In the genomic region with DNA sequence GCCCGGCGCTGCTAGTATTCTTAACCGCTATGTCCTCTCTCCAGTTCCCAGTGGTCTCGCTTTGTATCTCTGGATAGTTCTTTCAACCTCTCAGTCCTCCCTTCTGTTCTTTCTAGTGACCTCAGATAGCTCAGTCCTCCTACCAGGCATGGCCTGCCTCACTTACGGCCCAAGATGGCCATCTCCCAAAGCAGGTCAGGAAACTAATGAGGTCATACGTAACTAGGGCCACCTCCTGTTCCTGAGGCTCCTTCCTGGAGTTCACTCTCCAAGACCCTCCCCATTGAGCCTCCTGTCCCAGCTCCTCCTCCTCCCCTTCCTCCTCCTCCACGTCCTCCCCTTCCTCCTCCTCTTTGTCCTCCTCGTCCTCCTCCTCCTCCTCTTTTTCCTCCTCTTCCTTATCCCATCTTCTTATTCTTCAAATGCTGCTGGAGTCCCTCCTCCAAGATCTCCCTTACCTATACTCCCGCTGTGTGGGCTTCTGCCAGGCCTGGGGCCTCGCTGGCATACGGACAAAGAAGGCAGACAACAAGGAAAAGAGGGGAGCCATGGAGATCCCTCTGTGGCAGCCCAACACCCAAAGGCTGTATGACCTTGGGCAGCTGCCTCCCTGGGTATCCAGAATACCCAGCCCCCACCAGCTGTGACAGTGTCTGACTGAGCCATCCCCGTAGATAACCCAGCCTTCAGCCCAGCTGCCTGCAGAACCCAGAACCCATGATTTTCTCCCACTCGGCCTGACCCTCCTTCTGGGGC, we compare ENCODE assay signal across 23 mouse cellular contexts. TPM values are rescaled to one million over a fixed set of nuclear protein-coding genes. Genes with fewer than 3 reads are reported as not detected.
DNase-seq lines count a peak whose midpoint lies in the region; ATAC-seq and TF ChIP-seq lines count a peak whose summit lies in the region.
"Had no signal": no experiment of that assay in that cellular context is flagged by ENCODE, and none has a peak within 500 bp of the region (broad histone marks: within the 10 kb centered on the region; RNA-seq: fewer than 3 reads in every experiment).

No protein-coding gene starts in this region.

- H3K9ac ChIP-seq in hindbrain, postnatal 0 days (replicated peaks; ENCODE audit: low read length): no peak overlapping the region
- no peak overlapping the region for H3K9ac ChIP-seq in hindbrain, embryonic 13.5 days
- no peak overlapping the region for H3K9ac ChIP-seq in intestine, postnatal 0 days (ENCODE audit: low read depth, low read length)
- H3K9ac ChIP-seq: embryonic facial prominence, embryonic 12.5 days; heart, embryonic 12.5 days; hindbrain, embryonic 15.5 days had no signal

- no peak overlapping the region for H3K27ac ChIP-seq in hindbrain, postnatal 0 days
- H3K27ac ChIP-seq in hindbrain, embryonic 13.5 days: no peak overlapping the region
- no peak overlapping the region for H3K27ac ChIP-seq in intestine, postnatal 0 days (ENCODE audit: low read depth, low read length)
- H3K27ac ChIP-seq: embryonic facial prominence, embryonic 12.5 days; heart, adult 2 months; hindbrain, embryonic 10.5 days; hindbrain, embryonic 15.5 days had no signal

- no peaks in the 10 kb centered on the region for H3K9me3 ChIP-seq in hindbrain, postnatal 0 days (ENCODE audit: low read length)
- H3K9me3 ChIP-seq in hindbrain, embryonic 13.5 days: no peaks in the 10 kb centered on the region
- H3K9me3 ChIP-seq in intestine, postnatal 0 days (ENCODE audit: control insufficient read depth): no peaks in the 10 kb centered on the region
- H3K9me3 ChIP-seq: embryonic facial prominence, embryonic 12.5 days; heart, embryonic 12.5 days; hindbrain, embryonic 10.5 days; hindbrain, embryonic 15.5 days had no signal

- TF ChIP-seq CTCF in hindbrain, postnatal 0 days (IDR thresholded peaks at IDR 0.05; ENCODE audit: low read depth): no peak
- TF ChIP-seq CTCF in intestine, postnatal 0 days (IDR thresholded peaks at IDR 0.05; ENCODE audit: low read depth): no peak

- H3K4me1 ChIP-seq in hindbrain, postnatal 0 days (ENCODE audit: insufficient read depth, low read length): peaks cover 26% of the 10 kb centered on the region
- peaks cover 54% of the 10 kb centered on the region for H3K4me1 ChIP-seq in hindbrain, embryonic 13.5 days (replicated peaks)
- no peaks in the 10 kb centered on the region for H3K4me1 ChIP-seq in intestine, postnatal 0 days (replicated peaks; ENCODE audit: control insufficient read depth, insufficient read depth, low read length)

- peaks cover under 1% of the 10 kb centered on the region; the same call in 1 of the 2 replicates for H3K36me3 ChIP-seq in hindbrain, postnatal 0 days (ENCODE audit: insufficient read depth, low read length)
- H3K36me3 ChIP-seq in hindbrain, embryonic 13.5 days: peaks cover 21% of the 10 kb centered on the region
- H3K36me3 ChIP-seq in intestine, postnatal 0 days (ENCODE audit: control insufficient read depth, insufficient read depth): peaks cover 21% of the 10 kb centered on the region

- H3K27me3 ChIP-seq in hindbrain, postnatal 0 days (ENCODE audit: insufficient read depth, low read length): peaks cover 19% of the 10 kb centered on the region
- peaks cover 96% of the 10 kb centered on the region for H3K27me3 ChIP-seq in hindbrain, embryonic 13.5 days
- peaks cover 43% of the 10 kb centered on the region for H3K27me3 ChIP-seq in intestine, postnatal 0 days (replicated peaks; ENCODE audit: control insufficient read depth, insufficient read depth, low read length)

- H3K4me2 ChIP-seq in hindbrain, postnatal 0 days (ENCODE audit: low read depth, low read length): 0 out of 2 replicates have a peak overlapping the region, but pooled peaks have one; percentile 0
- no peak overlapping the region for H3K4me2 ChIP-seq in hindbrain, embryonic 13.5 days
- H3K4me2 ChIP-seq in intestine, postnatal 0 days (replicated peaks; ENCODE audit: low read depth): no peak overlapping the region
- H3K4me2 ChIP-seq: embryonic facial prominence, embryonic 12.5 days; heart, embryonic 12.5 days had no signal

- ATAC-seq in hindbrain, postnatal 0 days: no peak
- no peak for ATAC-seq in hindbrain, embryonic 13.5 days (ENCODE audit: low FRiP score)
- no peak for ATAC-seq in intestine, postnatal 0 days
- ATAC-seq: forebrain, embryonic 16.5 days; inflammation-experienced regulatory T-cells, adult 6 months had no signal

- no peak overlapping the region for H3K4me3 ChIP-seq in hindbrain, postnatal 0 days (ENCODE audit: low read length)
- no peak overlapping the region for H3K4me3 ChIP-seq in hindbrain, embryonic 13.5 days
- no peak overlapping the region for H3K4me3 ChIP-seq in intestine, postnatal 0 days (ENCODE audit: low read depth, low read length)
- H3K4me3 ChIP-seq: embryonic facial prominence, embryonic 12.5 days; heart, adult 2 months; heart, embryonic 12.5 days; hindbrain, embryonic 10.5 days; hindbrain, embryonic 15.5 days had no signal

- WGBS in hindbrain, postnatal 0 days: 69% methylated on average over 13 of the region's 13 CpGs
- WGBS in hindbrain, embryonic 13.5 days: 76% methylated on average over 13 of the region's 13 CpGs
- WGBS in intestine, postnatal 0 days: 86% methylated on average over 13 of the region's 13 CpGs

- no peak for DNase-seq in hindbrain, postnatal 0 days (ENCODE audit: low spot score)
- peak; percentile 42 for DNase-seq in cerebellum, adult 8-10 months
- peak; percentile 78 for DNase-seq in cerebellum, adult 9-11 months
- peak; percentile 40 to 46 for DNase-seq in cerebellum, postnatal 36 days
- DNase-seq in left cerebral cortex, adult 11 months (ENCODE audit: low spot score): no peak
- DNase-seq: adrenal gland, adult 8-10 months; gastrocnemius, postnatal 14 days; heart, adult 2 months; kidney, adult 11 months; kidney, adult 9 months had no signal

RNA-seq across cellular contexts. Expression of gene Shisa8, which starts 3.1 kb away (rescaled TPM):
- total RNA-seq in hindbrain, postnatal 0 days (2014; rRNA removed): 34.7 and 36.0 TPM in 2 replicates
- 7.5 and 9.2 TPM in 2 replicates for polyA plus RNA-seq in hindbrain, postnatal 0 days (2015; fragmentation: Nextera tagmentation; extraction: Ambion mirVana)
- 0.93 and 1.8 TPM in 2 replicates for polyA plus RNA-seq in hindbrain, embryonic 13.5 days (2015; fragmentation: Nextera tagmentation; extraction: Ambion mirVana)
- polyA plus RNA-seq in intestine, postnatal 0 days (2015; fragmentation: Nextera tagmentation; extraction: Ambion mirVana): not detected in 2 replicates
- total RNA-seq: gastrocnemius, adult 18-20 months had no signal
- polyA plus RNA-seq: G1E; inflammation-experienced regulatory T-cells, adult 6 months had no signal

RNA-seq across cellular contexts. Expression of gene Tnfrsf13c, which starts 14.7 kb away (rescaled TPM):
- total RNA-seq in hindbrain, postnatal 0 days (2014; rRNA removed): 0.29 and 5.6 TPM in 2 replicates
- 0.34 and 0.42 TPM in 2 replicates for polyA plus RNA-seq in hindbrain, postnatal 0 days (2015; fragmentation: Nextera tagmentation; extraction: Ambion mirVana)
- not detected in 2 replicates for polyA plus RNA-seq in hindbrain, embryonic 13.5 days (2015; fragmentation: Nextera tagmentation; extraction: Ambion mirVana)
- 0.10 TPM in 1 of 2 replicates, not detected in the other for polyA plus RNA-seq in intestine, postnatal 0 days (2015; fragmentation: Nextera tagmentation; extraction: Ambion mirVana)
- total RNA-seq: gastrocnemius, adult 18-20 months; gastrocnemius, postnatal 14 days had no signal
- polyA plus RNA-seq: heart, embryonic 12.5 days had no signal

RNA-seq across cellular contexts. Expression of gene Cenpm, which starts 35.1 kb away (rescaled TPM):
- total RNA-seq in hindbrain, postnatal 0 days (2014; rRNA removed): 15.0 and 16.2 TPM in 2 replicates
- polyA plus RNA-seq in hindbrain, postnatal 0 days (2015; fragmentation: Nextera tagmentation; extraction: Ambion mirVana): 23.0 and 27.6 TPM in 2 replicates
- polyA plus RNA-seq in hindbrain, embryonic 13.5 days (2015; fragmentation: Nextera tagmentation; extraction: Ambion mirVana): 20.0 and 22.0 TPM in 2 replicates
- 14.8 and 16.5 TPM in 2 replicates for polyA plus RNA-seq in intestine, postnatal 0 days (2015; fragmentation: Nextera tagmentation; extraction: Ambion mirVana)
- total RNA-seq: gastrocnemius, adult 18-20 months had no signal

RNA-seq across cellular contexts. Expression of gene 1500009C09Rik, which starts 42.7 kb away (rescaled TPM):
- 116 and 127 TPM in 2 replicates for total RNA-seq in hindbrain, postnatal 0 days (2014; rRNA removed)
- 12.5 and 13.9 TPM in 2 replicates for polyA plus RNA-seq in hindbrain, postnatal 0 days (2015; fragmentation: Nextera tagmentation; extraction: Ambion mirVana)
- 8.9 and 9.2 TPM in 2 replicates for polyA plus RNA-seq in hindbrain, embryonic 13.5 days (2015; fragmentation: Nextera tagmentation; extraction: Ambion mirVana)
- polyA plus RNA-seq in intestine, postnatal 0 days (2015; fragmentation: Nextera tagmentation; extraction: Ambion mirVana): 0.13 TPM in 1 of 2 replicates, not detected in the other
- total RNA-seq: G1E; gastrocnemius, adult 18-20 months; gastrocnemius, postnatal 14 days; heart, adult 2 months; heart, postnatal 25 days had no signal
- polyA plus RNA-seq: embryonic facial prominence, embryonic 12.5 days; G1E; gonadal fat pad, adult 2 months; heart, embryonic 12.5 days; heart, embryonic 16.5 days; inflammation-experienced regulatory T-cells, adult 6 months had no signal

Comparison
In these comparisons a context has a peak if more than half of its experiments do, and no peak if none do; other contexts are left out.
1. DNase-seq: peak in cerebellum, adult 8-10 months (single experiment), cerebellum, adult 9-11 months (single experiment) and cerebellum, postnatal 36 days (2 of 2); none in hindbrain, postnatal 0 days (single experiment) and left cerebral cortex, adult 11 months (single experiment).